Mouse (Mus musculus): ENCODE data around the gene Tepsin. TPM values are rescaled to one million over a fixed set of nuclear protein-coding genes. Genes with fewer than 3 reads are reported as not detected.

Gene Tepsin
- total RNA-seq, 1 experiment from 2014 or later, result 8.4 TPM

DNA sequence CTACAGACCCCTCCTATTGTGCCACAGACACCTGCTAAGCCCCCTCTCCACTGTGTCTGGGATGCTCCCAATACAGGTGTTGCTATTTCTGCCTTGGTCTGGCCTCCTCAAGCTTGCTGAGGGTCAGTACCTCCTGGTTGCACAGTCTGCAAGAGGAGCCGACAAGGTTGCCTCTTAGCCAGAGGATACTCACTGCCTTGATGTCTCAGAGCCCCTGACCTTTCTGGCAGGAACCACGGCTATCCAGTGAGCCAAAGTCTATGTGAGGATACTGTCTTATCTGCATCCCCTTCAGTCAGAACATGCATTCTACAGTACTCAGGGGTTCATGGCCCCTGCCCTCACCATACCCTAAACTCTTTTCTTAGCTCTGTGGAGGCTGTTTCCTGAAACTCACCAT is 19.1 kb upstream of the Tepsin start:
- ATAC-seq (replicated peaks in 1 of 2; ENCODE audit: insufficient read depth in 1 of 2, low FRiP score in 2 of 2, low TSS enrichment in 1 of 2, low read depth in 1 of 2, poor library complexity in 2 of 2, severe bottlenecking in 2 of 2), result no peak

DNA sequence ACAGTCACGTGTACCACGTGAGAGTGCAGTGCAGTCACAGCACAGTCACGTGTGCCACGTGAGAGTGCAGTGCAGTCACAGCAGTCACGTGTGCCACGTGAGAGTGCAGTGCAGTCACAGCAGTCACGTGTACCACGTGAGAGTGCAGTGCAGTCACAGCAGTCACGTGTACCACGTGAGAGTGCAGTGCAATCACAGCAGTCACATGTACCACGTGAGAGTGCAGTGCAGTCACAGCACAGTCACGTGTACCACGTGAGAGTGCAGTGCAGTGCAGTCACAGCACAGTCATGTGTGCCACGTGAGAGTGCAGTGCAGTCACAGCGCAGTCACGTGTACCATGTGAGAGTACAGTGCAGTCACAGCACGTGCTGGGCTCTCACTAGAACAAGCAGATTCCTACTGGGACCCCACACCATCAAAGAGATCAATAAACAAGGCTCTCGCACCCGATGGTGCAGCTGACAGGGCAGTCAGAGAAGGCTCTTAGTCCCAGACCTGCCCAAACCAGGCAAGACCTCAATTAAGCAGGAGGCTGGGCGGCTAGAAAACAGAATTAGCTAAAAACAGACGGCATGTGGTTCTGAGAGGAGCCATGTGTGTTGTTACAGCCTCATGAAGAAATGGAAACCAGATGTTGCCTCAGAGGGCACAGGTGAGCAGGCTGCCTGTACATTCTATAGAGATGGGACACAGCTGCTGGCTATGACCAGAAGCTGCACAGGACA is 16.1 kb upstream of the Tepsin start:
- ATAC-seq (replicated peaks in 1 of 2; ENCODE audit: insufficient read depth in 1 of 2, low FRiP score in 2 of 2, low TSS enrichment in 1 of 2, low read depth in 1 of 2, poor library complexity in 2 of 2, severe bottlenecking in 2 of 2), result no peak

DNA sequence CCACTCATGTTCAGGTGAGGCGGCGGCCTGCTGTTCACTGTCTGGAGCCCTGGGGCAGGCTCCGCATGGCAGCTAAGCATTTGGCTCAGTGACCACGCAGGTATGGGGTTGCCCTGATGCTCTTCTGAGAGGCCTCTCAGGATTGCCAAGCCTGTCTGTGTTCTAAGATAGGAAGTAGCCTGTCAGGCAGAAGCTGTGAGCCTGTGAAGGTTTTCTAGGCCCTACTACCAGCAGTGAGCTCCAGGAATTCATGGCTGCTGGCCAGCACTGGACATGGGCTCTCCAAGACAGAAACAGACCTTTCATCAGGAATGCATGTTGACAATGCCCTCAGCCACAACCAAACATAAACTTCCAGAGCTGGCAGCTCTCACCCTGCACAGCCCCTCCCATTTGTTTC is 13.6 kb upstream of the Tepsin start:
- ATAC-seq (replicated peaks in 1 of 2; ENCODE audit: insufficient read depth in 1 of 2, low FRiP score in 2 of 2, low TSS enrichment in 1 of 2, low read depth in 1 of 2, poor library complexity in 2 of 2, severe bottlenecking in 2 of 2), result no peak

DNA sequence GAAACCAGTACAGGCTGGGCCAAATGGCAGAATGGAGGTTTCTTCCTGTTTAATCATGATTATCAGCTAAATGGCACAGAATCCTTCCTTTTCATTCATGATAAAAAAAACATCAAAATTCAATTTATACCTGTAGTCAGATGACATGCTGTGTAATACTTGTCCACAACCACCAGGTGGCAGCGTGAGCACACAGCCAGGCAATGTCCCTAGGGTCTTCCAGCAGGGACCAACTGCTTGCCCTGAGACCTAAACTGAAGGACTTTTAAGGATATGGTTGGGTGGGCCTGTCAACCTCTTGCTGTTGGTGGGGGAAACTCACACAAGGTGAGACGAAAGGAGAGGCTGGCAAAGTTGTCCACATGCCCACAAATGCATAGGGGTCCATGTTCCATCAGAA is 12.5 kb upstream of the Tepsin start:
- peak in 1 of 2 experiments; percentile 44; a peak in 1 of 4 replicates for ATAC-seq (replicated peaks in 1 of 2; ENCODE audit: insufficient read depth in 1 of 2, low FRiP score in 2 of 2, low TSS enrichment in 1 of 2, low read depth in 1 of 2, poor library complexity in 2 of 2, severe bottlenecking in 2 of 2)

- no peak for ATAC-seq (replicated peaks in 1 of 2; ENCODE audit: insufficient read depth in 1 of 2, low FRiP score in 2 of 2, low TSS enrichment in 1 of 2, low read depth in 1 of 2, poor library complexity in 2 of 2, severe bottlenecking in 2 of 2)
Observed at GRCm38 (mm10) chr11:120110554-120110953, 12.0 kb upstream of the Tepsin start.

- no peak for ATAC-seq (replicated peaks in 1 of 2; ENCODE audit: insufficient read depth in 1 of 2, low FRiP score in 2 of 2, low TSS enrichment in 1 of 2, low read depth in 1 of 2, poor library complexity in 2 of 2, severe bottlenecking in 2 of 2)
Observed at GRCm38 (mm10) chr11:120109558-120110210, 11.2 kb upstream of the Tepsin start.

GRCm38 (mm10) chr11:120107796-120108195 is 9.3 kb upstream of the Tepsin start:
- ATAC-seq (replicated peaks in 1 of 2; ENCODE audit: insufficient read depth in 1 of 2, low FRiP score in 2 of 2, low TSS enrichment in 1 of 2, low read depth in 1 of 2, poor library complexity in 2 of 2, severe bottlenecking in 2 of 2), result no peak

DNA sequence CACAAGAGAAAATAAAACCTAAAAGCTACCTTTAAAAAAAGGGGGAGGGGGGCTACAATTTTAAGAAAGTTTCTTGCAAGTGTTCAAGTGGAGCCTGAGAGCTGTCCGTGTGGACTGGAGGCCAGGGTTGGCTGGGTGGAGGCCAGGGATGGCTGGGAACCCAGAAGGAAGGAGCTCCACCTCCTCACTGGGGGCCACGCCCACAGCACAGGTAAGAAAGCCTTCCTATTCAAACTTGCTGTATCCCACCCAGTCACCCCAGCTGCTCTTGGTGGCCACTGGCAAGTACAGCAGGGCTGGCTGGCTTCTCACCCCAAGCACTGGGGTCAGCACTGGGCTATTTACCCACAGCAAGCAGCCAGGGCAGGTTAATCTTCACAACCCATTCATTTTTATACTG is 8.5 kb upstream of the Tepsin start:
- no peak for ATAC-seq (replicated peaks in 1 of 2; ENCODE audit: insufficient read depth in 1 of 2, low FRiP score in 2 of 2, low TSS enrichment in 1 of 2, low read depth in 1 of 2, poor library complexity in 2 of 2, severe bottlenecking in 2 of 2)

DNA sequence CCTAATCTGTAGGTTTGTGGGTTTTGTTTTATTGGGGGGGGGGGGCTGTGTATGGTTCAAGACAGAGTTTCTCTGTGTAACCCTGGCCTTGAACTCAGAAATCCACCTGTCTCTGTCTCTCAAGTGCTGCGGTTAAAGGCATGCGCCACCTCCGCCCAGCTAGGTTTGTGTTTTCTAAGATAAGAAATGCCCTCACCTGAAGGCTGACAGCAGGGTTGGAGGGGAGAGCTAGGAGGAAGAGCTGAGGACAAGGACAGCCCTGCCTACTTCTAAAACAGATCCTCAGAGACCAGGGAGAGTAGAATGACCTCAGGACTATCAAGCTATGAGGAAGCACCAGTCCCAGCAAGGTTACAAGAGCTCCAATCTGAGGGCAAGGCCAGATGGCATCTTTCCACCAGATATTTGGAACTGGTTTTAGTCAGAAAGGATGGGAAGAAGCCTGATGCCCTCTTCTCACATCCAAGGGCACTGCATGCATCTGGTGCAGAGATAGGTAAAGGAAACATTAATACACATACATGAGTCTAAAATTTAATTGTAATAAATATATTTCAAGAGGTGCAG is 5.0 kb upstream of the Tepsin start:
- ATAC-seq (replicated peaks in 1 of 2; ENCODE audit: insufficient read depth in 1 of 2, low FRiP score in 2 of 2, low TSS enrichment in 1 of 2, low read depth in 1 of 2, poor library complexity in 2 of 2, severe bottlenecking in 2 of 2), result no peak

DNA sequence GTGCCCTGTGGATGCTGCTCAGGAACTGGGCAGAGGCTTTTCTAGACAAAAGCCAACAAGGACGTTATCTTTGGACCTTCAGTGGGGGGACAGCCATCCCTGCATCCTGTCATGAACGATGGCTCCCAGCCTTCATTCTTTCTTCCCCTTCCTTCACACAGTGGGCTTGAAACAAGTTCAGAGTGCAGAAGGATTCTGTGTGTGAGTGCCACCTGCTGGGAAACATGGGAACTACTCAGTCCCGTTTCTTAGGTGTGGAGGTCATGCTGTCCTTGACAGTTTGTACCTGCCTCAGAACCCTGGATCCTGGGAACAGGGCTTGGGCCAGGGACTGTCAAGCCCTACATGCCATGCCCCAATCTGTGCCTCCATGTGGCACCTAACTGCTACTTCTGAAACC is 2.5 kb upstream of the Tepsin start:
- peak in 1 of 2 experiments; percentile 34; a peak in 2 of 4 replicates for ATAC-seq (replicated peaks in 1 of 2; ENCODE audit: insufficient read depth in 1 of 2, low FRiP score in 2 of 2, low TSS enrichment in 1 of 2, low read depth in 1 of 2, poor library complexity in 2 of 2, severe bottlenecking in 2 of 2)

GRCm38 (mm10) chr11:120092817-120093591 is 5.5 kb downstream of the Tepsin start:
- no peak for ATAC-seq (replicated peaks in 1 of 2; ENCODE audit: insufficient read depth in 1 of 2, low FRiP score in 2 of 2, low TSS enrichment in 1 of 2, low read depth in 1 of 2, poor library complexity in 2 of 2, severe bottlenecking in 2 of 2)

- ATAC-seq (replicated peaks in 1 of 2; ENCODE audit: insufficient read depth in 1 of 2, low FRiP score in 2 of 2, low TSS enrichment in 1 of 2, low read depth in 1 of 2, poor library complexity in 2 of 2, severe bottlenecking in 2 of 2), result no peak
Observed at GRCm38 (mm10) chr11:120090661-120091060, 7.9 kb downstream of the Tepsin start.

DNA sequence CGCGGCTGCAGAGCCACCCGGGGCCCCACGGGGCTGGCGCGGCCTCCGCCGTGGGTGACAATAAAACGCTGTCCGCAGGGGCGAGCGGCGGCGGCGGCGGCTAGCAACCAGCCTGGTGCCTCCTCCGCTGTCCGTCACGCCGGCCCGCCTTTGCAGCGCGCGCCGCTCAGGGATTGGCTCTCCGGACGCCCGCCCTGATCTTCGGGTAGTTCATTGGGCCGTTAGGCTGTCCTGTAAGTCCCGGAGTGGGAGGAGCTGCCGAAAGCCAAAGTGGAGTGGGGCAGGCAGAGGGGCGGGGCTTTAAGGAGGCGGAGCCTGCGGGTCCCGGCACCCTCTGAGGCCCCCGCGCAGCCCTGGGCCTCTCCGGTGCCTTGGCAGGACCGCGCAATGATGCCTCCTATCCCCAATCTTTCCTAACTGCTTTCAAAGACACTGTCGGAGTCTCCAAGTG is 11.8 kb downstream of the Tepsin start, which contains the start of gene Cep131:
Cep131 (minus strand) TSS at position 126 of the 451 bp plus-strand sequence.
- peak; percentile 99 for ATAC-seq (replicated peaks in 1 of 2; ENCODE audit: insufficient read depth in 1 of 2, low FRiP score in 2 of 2, low TSS enrichment in 1 of 2, low read depth in 1 of 2, poor library complexity in 2 of 2, severe bottlenecking in 2 of 2)

DNA sequence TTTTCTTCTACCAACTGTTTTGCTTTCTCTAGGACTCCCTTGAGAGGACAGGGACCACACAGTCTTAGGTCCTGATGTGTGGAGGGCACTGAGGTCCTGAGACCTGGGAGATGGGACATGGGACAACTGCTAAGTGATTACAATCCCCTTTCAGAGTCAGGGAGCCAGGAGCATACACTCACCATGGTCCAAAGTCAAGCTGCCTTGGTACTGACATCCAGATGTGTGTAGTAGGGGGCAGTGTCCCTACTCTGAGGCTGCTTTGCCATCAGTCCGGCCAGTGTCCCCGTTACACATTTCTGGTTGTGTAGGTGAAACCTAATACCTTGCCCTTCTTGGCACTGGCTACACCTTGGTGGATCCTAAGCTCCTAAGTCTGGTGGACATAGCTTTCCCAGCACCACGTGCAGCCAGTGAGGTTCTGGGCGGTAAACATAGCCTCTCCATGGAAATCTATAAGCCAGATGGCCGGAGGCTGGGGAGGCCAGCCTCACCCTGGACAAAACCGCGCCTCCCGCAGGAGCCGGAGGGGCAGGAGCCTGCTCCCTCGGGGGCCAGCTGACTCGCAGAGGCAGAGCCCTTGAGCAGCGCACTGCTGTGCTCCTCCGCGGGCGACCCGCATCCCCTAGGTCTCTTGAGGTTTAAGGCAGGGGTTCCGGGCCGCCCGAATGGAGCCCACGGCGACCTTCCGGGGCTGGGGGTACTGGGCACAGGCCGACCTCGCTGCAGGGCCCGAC is 12.5 kb downstream of the Tepsin start:
- no peak for ATAC-seq (replicated peaks in 1 of 2; ENCODE audit: insufficient read depth in 1 of 2, low FRiP score in 2 of 2, low TSS enrichment in 1 of 2, low read depth in 1 of 2, poor library complexity in 2 of 2, severe bottlenecking in 2 of 2)

DNA sequence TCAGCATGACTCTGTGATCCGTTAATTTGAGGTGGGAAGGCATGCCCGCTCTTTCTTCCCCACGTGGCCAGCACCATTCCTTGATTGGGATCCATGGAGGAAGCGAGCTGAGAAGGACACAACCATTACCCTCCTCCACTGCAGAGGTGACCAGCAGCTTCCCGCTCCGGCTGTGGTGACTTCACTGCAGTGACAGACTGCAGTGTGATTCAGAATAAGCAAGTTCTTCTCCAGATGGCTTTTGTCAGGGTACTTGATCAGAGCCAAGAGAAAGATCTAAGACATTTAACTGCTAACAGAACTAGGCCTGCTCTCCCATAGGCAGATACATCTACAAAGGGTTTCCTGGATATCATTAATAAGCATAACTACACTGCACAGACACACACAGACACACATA is 18.2 kb downstream of the Tepsin start:
- no peak for ATAC-seq (replicated peaks in 1 of 2; ENCODE audit: insufficient read depth in 1 of 2, low FRiP score in 2 of 2, low TSS enrichment in 1 of 2, low read depth in 1 of 2, poor library complexity in 2 of 2, severe bottlenecking in 2 of 2)

GRCm38 (mm10) chr11:120076191-120076590 is 22.3 kb downstream of the Tepsin start:
- ATAC-seq (replicated peaks in 1 of 2; ENCODE audit: insufficient read depth in 1 of 2, low FRiP score in 2 of 2, low TSS enrichment in 1 of 2, low read depth in 1 of 2, poor library complexity in 2 of 2, severe bottlenecking in 2 of 2), result no peak

DNA sequence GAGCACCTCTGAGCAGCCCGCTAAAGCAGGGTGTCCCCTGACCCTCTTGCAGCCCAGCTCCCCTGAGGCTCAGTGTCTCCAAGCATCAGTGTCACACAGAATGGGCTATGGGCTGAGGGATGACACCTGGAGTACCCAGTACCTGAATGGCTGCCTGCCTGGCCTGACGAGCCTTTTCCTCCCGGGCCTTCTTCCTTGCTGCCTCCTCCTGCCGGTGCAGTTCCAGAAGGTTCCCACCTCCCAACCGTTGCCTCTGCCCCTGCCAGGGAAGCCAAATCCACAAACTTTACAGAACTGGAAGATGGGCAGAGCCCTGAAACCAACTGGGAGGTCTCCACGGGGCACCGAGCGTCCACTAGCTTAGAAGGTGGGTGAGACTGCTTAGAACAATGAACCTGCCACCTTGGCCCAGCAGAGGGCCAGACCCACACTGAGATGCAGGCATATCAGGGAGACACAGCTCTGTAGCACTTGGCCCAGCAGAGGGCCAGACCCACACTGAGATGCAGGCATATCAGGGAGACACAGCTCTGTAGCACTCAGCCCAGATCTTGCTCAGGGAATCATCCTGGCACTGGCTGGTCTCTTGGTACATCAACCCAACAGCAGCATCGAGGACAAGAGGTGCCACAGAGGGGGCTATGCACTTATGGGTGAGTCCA is 25.4 kb downstream of the Tepsin start:
- peak in 1 of 2 experiments; percentile 55; a peak in 1 of 4 replicates for ATAC-seq (replicated peaks in 1 of 2; ENCODE audit: insufficient read depth in 1 of 2, low FRiP score in 2 of 2, low TSS enrichment in 1 of 2, low read depth in 1 of 2, poor library complexity in 2 of 2, severe bottlenecking in 2 of 2)

All from hematopoietic stem cell, adult 5-6 weeks (primary cell).